Comparison of ENCODE assay signal across 12 mouse cellular contexts in genomic region chr10:22173335-22174189, GRCm38 (mm10). TPM values are rescaled to one million over a fixed set of nuclear protein-coding genes. Genes with fewer than 3 reads are reported as not detected.
DNase-seq lines count a peak whose midpoint lies in the region; ATAC-seq and TF ChIP-seq lines count a peak whose summit lies in the region.
"Not testable (repeated sequence)": the region's sequence is repeated elsewhere in the genome, so short reads cannot be mapped to it uniquely, and the experiment has no call there.
"Had no signal": no experiment of that assay in that cellular context is flagged by ENCODE, and none has a peak within 500 bp of the region (broad histone marks: within the 10 kb centered on the region; RNA-seq: fewer than 3 reads in every experiment).

No protein-coding gene starts in this region.

- not testable (repeated sequence) for H3K27me3 ChIP-seq in embryonic facial prominence, embryonic 11.5 days (ENCODE audit: control insufficient read depth, insufficient read depth, low read length); forebrain, embryonic 14.5 days (replicated peaks; ENCODE audit: control insufficient read depth, insufficient read depth, low read length); heart, embryonic 13.5 days (replicated peaks); hindbrain, embryonic 16.5 days (replicated peaks; ENCODE audit: control insufficient read depth, insufficient read depth, low read length); limb, embryonic 10.5 days (ENCODE audit: low read depth, poor library complexity, severe bottlenecking); lung, embryonic 15.5 days; midbrain, embryonic 15.5 days (replicated peaks); stomach, postnatal 0 days (ENCODE audit: control insufficient read depth, insufficient read depth, low read length)

- not testable (repeated sequence) for H3K27ac ChIP-seq in embryonic facial prominence, embryonic 11.5 days (replicated peaks; ENCODE audit: low read depth, low read length); forebrain, embryonic 14.5 days (ENCODE audit: low read depth, low read length); heart, embryonic 13.5 days (replicated peaks); hindbrain, embryonic 16.5 days (ENCODE audit: low read depth, low read length); limb, embryonic 10.5 days; lung, embryonic 15.5 days; midbrain, embryonic 15.5 days; stomach, postnatal 0 days (replicated peaks)

- not testable (repeated sequence) for H3K4me2 ChIP-seq in embryonic facial prominence, embryonic 11.5 days (ENCODE audit: low read depth, low read length)
- H3K4me2 ChIP-seq in forebrain, embryonic 14.5 days (ENCODE audit: low read length), result peak overlapping the region; percentile 18; the same call in 1 of the 2 replicates
- peak overlapping the region; percentile 58 for H3K4me2 ChIP-seq in heart, embryonic 13.5 days
- peak overlapping the region; percentile 21; the same call in 1 of the 2 replicates for H3K4me2 ChIP-seq in hindbrain, embryonic 16.5 days (ENCODE audit: low read length)
- peak overlapping the region; percentile 39 for H3K4me2 ChIP-seq in lung, embryonic 15.5 days
- H3K4me2 ChIP-seq in midbrain, embryonic 15.5 days, result peak overlapping the region; percentile 15; the same call in 1 of the 2 replicates
- 0 out of 2 replicates have a peak overlapping the region, but pooled peaks have one; percentile 14 for H3K4me2 ChIP-seq in stomach, postnatal 0 days (replicated peaks; ENCODE audit: low read depth)

- DNase-seq in embryonic facial prominence, embryonic 11.5 days (ENCODE audit: low spot score), result peak; percentile 47
- DNase-seq in forebrain, embryonic 14.5 days (ENCODE audit: low spot score); limb, embryonic 10.5 days (ENCODE audit: low spot score): not testable (repeated sequence)
- DNase-seq in stomach, postnatal 0 days (ENCODE audit: low spot score), result peak; percentile 13

- not testable (repeated sequence) for TF ChIP-seq CTCF in stomach, postnatal 0 days (IDR thresholded peaks at IDR 0.05; ENCODE audit: low read depth)

- peak; percentile 67 for ATAC-seq in embryonic facial prominence, embryonic 11.5 days (replicated peaks; ENCODE audit: insufficient number of reproducible peaks, low FRiP score, low TSS enrichment, low read depth)
- peak; percentile 79; the same call in 1 of the 2 replicates for ATAC-seq in forebrain, embryonic 14.5 days
- ATAC-seq in heart, embryonic 13.5 days (ENCODE audit: extremely low read depth, insufficient number of reproducible peaks, low FRiP score, low TSS enrichment), result not testable (repeated sequence)
- ATAC-seq in hindbrain, embryonic 16.5 days, result peak; percentile 64; the same call in 1 of the 2 replicates
- ATAC-seq in lung, embryonic 15.5 days (ENCODE audit: borderline replicate concordance, extremely low read depth, low FRiP score, low TSS enrichment), result peak; percentile 77
- ATAC-seq in midbrain, embryonic 15.5 days (replicated peaks), result 0 out of 2 replicates have a peak, but pooled peaks have one; percentile 54
- peak; percentile 56; the same call in 1 of the 2 replicates for ATAC-seq in stomach, postnatal 0 days (ENCODE audit: low FRiP score, low TSS enrichment)

- not testable (repeated sequence) for H3K4me3 ChIP-seq in embryonic facial prominence, embryonic 11.5 days (ENCODE audit: low read depth, low read length); forebrain, embryonic 14.5 days (ENCODE audit: low read depth, low read length); hindbrain, embryonic 16.5 days (ENCODE audit: low read length); lung, embryonic 15.5 days; midbrain, embryonic 15.5 days; stomach, postnatal 0 days (ENCODE audit: low read depth, low read length)
- H3K4me3 ChIP-seq in heart, embryonic 13.5 days, result peak overlapping the region; percentile 36
- H3K4me3 ChIP-seq in limb, embryonic 10.5 days, result 0 out of 2 replicates have a peak overlapping the region, but pooled peaks have one; percentile 22

- not testable (repeated sequence) for TF ChIP-seq EP300 in stomach, postnatal 0 days (optimal IDR thresholded peaks at IDR 0.05)

- H3K9me3 ChIP-seq in embryonic facial prominence, embryonic 11.5 days (replicated peaks; ENCODE audit: control insufficient read depth, low read length); forebrain, embryonic 14.5 days (replicated peaks; ENCODE audit: control insufficient read depth, low read length); heart, embryonic 13.5 days; hindbrain, embryonic 16.5 days (ENCODE audit: control insufficient read depth, low read length); limb, embryonic 10.5 days (replicated peaks); lung, embryonic 15.5 days; midbrain, embryonic 15.5 days; stomach, postnatal 0 days (ENCODE audit: control insufficient read depth, low read length): not testable (repeated sequence)

- 11% methylated on average over 11 of the region's 17 CpGs for whole genome bisulfite sequencing in embryonic facial prominence, embryonic 11.5 days
- WGBS in forebrain, embryonic 14.5 days, result 11% methylated on average over 12 of the region's 17 CpGs
- WGBS in heart, embryonic 13.5 days, result 12% methylated on average over 13 of the region's 17 CpGs
- WGBS in hindbrain, embryonic 16.5 days, result 16% methylated on average over 12 of the region's 17 CpGs
- WGBS in limb, embryonic 10.5 days, result 11% methylated on average over 13 of the region's 17 CpGs
- WGBS in lung, embryonic 15.5 days, result 17% methylated on average over 11 of the region's 17 CpGs
- 17% methylated on average over 11 of the region's 17 CpGs for WGBS in midbrain, embryonic 15.5 days
- WGBS in stomach, postnatal 0 days, result 19% methylated on average over 11 of the region's 17 CpGs

- not testable (repeated sequence) for H3K9ac ChIP-seq in embryonic facial prominence, embryonic 11.5 days (replicated peaks; ENCODE audit: low read length); forebrain, embryonic 14.5 days (ENCODE audit: low read length); heart, embryonic 13.5 days; hindbrain, embryonic 16.5 days (ENCODE audit: low read depth, low read length); lung, embryonic 15.5 days; midbrain, embryonic 15.5 days; stomach, postnatal 0 days (ENCODE audit: low read length)

- not testable (repeated sequence) for H3K36me3 ChIP-seq in embryonic facial prominence, embryonic 11.5 days (replicated peaks; ENCODE audit: control insufficient read depth, insufficient read depth, low read depth, low read length); forebrain, embryonic 14.5 days (ENCODE audit: control insufficient read depth, insufficient read depth, low read length); heart, embryonic 13.5 days; hindbrain, embryonic 16.5 days (ENCODE audit: control insufficient read depth, insufficient read depth, low read length); limb, embryonic 10.5 days; lung, embryonic 15.5 days; midbrain, embryonic 15.5 days (replicated peaks); stomach, postnatal 0 days (ENCODE audit: control insufficient read depth, insufficient read depth, low read length)

- not testable (repeated sequence) for H3K4me1 ChIP-seq in embryonic facial prominence, embryonic 11.5 days (ENCODE audit: control insufficient read depth, insufficient read depth, low read length); forebrain, embryonic 14.5 days (ENCODE audit: control insufficient read depth, insufficient read depth, low read length); heart, embryonic 13.5 days; hindbrain, embryonic 16.5 days (ENCODE audit: control insufficient read depth, insufficient read depth, low read depth, low read length); limb, embryonic 10.5 days; lung, embryonic 15.5 days; midbrain, embryonic 15.5 days; stomach, postnatal 0 days (replicated peaks; ENCODE audit: control insufficient read depth, insufficient read depth)

RNA-seq across cellular contexts. Expression of gene H60b, which starts 15.2 kb away (rescaled TPM):
- polyA plus RNA-seq in embryonic facial prominence, embryonic 11.5 days (2014; fragmentation: Nextera tagmentation; extraction: Ambion mirVana), result 0.32 and 0.42 TPM in 2 replicates
- polyA plus RNA-seq in forebrain, embryonic 14.5 days (2014; fragmentation: Nextera tagmentation; extraction: Ambion mirVana), result 0.32 TPM in 1 of 2 replicates, not detected in the other
- 0.25 and 0.50 TPM in 2 replicates for polyA plus RNA-seq in heart, embryonic 13.5 days (2015; fragmentation: Nextera tagmentation; extraction: Ambion mirVana)
- polyA plus RNA-seq in hindbrain, embryonic 16.5 days (2015; fragmentation: Nextera tagmentation; extraction: Ambion mirVana), result 0.15 and 0.24 TPM in 2 replicates
- polyA plus RNA-seq in limb, embryonic 10.5 days (2016; fragmentation: Nextera tagmentation; extraction: Ambion mirVana), result 0.35 TPM in 1 of 2 replicates, not detected in the other
- 0.89 and 1.3 TPM in 2 replicates for polyA plus RNA-seq in lung, embryonic 15.5 days (2015; fragmentation: Nextera tagmentation; extraction: Ambion mirVana)
- polyA plus RNA-seq in midbrain, embryonic 15.5 days (2015; fragmentation: Nextera tagmentation; extraction: Ambion mirVana), result 0.52 and 1.1 TPM in 2 replicates
- polyA plus RNA-seq in stomach, postnatal 0 days (2015; fragmentation: Nextera tagmentation; extraction: Ambion mirVana), result 0.36 and 0.51 TPM in 2 replicates
- polyA plus RNA-seq: large intestine, adult 2 months; liver, postnatal 0 days; testis, adult 2 months had no signal

RNA-seq across cellular contexts. Expression of gene Raet1e, which starts 15.2 kb away (rescaled TPM):
- 11.3 and 13.6 TPM in 2 replicates for polyA plus RNA-seq in embryonic facial prominence, embryonic 11.5 days (2014; fragmentation: Nextera tagmentation; extraction: Ambion mirVana)
- 0.42 and 1.7 TPM in 2 replicates for polyA plus RNA-seq in forebrain, embryonic 14.5 days (2014; fragmentation: Nextera tagmentation; extraction: Ambion mirVana)
- polyA plus RNA-seq in heart, embryonic 13.5 days (2015; fragmentation: Nextera tagmentation; extraction: Ambion mirVana), result 2.9 and 3.5 TPM in 2 replicates
- 0.30 and 0.85 TPM in 2 replicates for polyA plus RNA-seq in hindbrain, embryonic 16.5 days (2015; fragmentation: Nextera tagmentation; extraction: Ambion mirVana)
- polyA plus RNA-seq in limb, embryonic 10.5 days (2016; fragmentation: Nextera tagmentation; extraction: Ambion mirVana), result 12.6 and 12.8 TPM in 2 replicates
- polyA plus RNA-seq in lung, embryonic 15.5 days (2015; fragmentation: Nextera tagmentation; extraction: Ambion mirVana), result 8.0 and 10.7 TPM in 2 replicates
- polyA plus RNA-seq in midbrain, embryonic 15.5 days (2015; fragmentation: Nextera tagmentation; extraction: Ambion mirVana), result 0.81 and 1.3 TPM in 2 replicates
- polyA plus RNA-seq in stomach, postnatal 0 days (2015; fragmentation: Nextera tagmentation; extraction: Ambion mirVana), result 5.3 and 6.0 TPM in 2 replicates
- polyA plus RNA-seq: CD4-positive, CD25-positive, alpha-beta regulatory T cell, adult 4 months had no signal

RNA-seq across cellular contexts. Expression of gene E030030I06Rik, which starts 24.5 kb away (rescaled TPM):
- polyA plus RNA-seq in embryonic facial prominence, embryonic 11.5 days (2014; fragmentation: Nextera tagmentation; extraction: Ambion mirVana), result 17.6 and 19.6 TPM in 2 replicates
- polyA plus RNA-seq in forebrain, embryonic 14.5 days (2014; fragmentation: Nextera tagmentation; extraction: Ambion mirVana), result 5.0 and 6.5 TPM in 2 replicates
- polyA plus RNA-seq in heart, embryonic 13.5 days (2015; fragmentation: Nextera tagmentation; extraction: Ambion mirVana), result 12.3 and 16.2 TPM in 2 replicates
- polyA plus RNA-seq in hindbrain, embryonic 16.5 days (2015; fragmentation: Nextera tagmentation; extraction: Ambion mirVana), result 2.0 and 2.2 TPM in 2 replicates
- 16.0 and 18.7 TPM in 2 replicates for polyA plus RNA-seq in limb, embryonic 10.5 days (2016; fragmentation: Nextera tagmentation; extraction: Ambion mirVana)
- 18.5 and 23.1 TPM in 2 replicates for polyA plus RNA-seq in lung, embryonic 15.5 days (2015; fragmentation: Nextera tagmentation; extraction: Ambion mirVana)
- 2.9 and 4.1 TPM in 2 replicates for polyA plus RNA-seq in midbrain, embryonic 15.5 days (2015; fragmentation: Nextera tagmentation; extraction: Ambion mirVana)
- polyA plus RNA-seq in stomach, postnatal 0 days (2015; fragmentation: Nextera tagmentation; extraction: Ambion mirVana), result 12.9 and 16.2 TPM in 2 replicates
